Mouse (Mus musculus) kidney, adult 2 months (tissue): ENCODE data around the gene Cd164l2.

Experiments
- CTCF ChIP-seq: fragments of 200-500 bp; conservative IDR thresholded peaks from 2 replicates; pipeline ENCODE4 v1.5.1; 2011; ENCODE audit warnings: low read depth, mild to moderate bottlenecking, control low read depth, low read length, moderate library complexity, mixed read lengths; ENCODE audit not compliant: insufficient read depth, insufficient read length
- POLR2A ChIP-seq: fragments of 200-500 bp; IDR thresholded peaks from one replicate; pipeline ENCODE4 v1.6.1; 2011; ENCODE audit warnings: low read depth, low read length, control low read depth

DNA sequence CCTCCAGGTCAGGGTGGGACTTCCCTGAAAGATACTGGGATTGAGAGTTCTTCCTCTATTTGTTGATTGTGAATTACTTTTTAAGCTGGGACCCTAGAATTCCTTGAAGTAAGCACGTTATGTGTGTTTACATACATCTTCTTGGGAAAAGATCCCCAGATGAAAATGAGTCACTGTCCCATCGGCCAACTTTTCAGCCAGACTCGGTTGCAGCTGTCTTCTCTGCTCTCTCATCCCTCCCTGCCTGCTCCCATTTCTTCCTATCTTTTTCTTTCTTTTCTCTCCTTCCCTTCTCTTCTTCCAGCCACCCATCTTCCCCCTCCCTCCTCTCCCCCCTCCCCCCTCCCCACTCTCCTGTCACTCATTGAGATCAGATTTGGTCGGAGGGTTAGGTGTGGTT, 16.9 kb upstream of the Cd164l2 start:
- no peak for TF ChIP-seq POLR2A
- no peak for TF ChIP-seq CTCF
